Mouse (Mus musculus): ENCODE measurements around the gene Hoxa5. TPM values are rescaled to one million over a fixed set of nuclear protein-coding genes. Genes with fewer than 3 reads are reported as not detected.

The Hoxa5 gene
- polyA plus RNA-seq, 1 experiment from 2014 or later: 2.6 TPM

GRCm38 (mm10) chr6:52164051-52164625 lies 40.2 kb downstream of the Hoxa5 start:
- Histone ChIP-seq H3K9me3 (replicated peaks; ENCODE audit: control insufficient read depth, low read length) (no peaks in the 10 kb centered on the region), H3K4me1 (ENCODE audit: control insufficient read depth, insufficient read depth, low read length) (peaks cover 3% of the 10 kb centered on the region; the same call in 1 of the 2 replicates), H3K9ac (ENCODE audit: low read depth, low read length) (peak overlapping the region; percentile 4; the same call in 1 of the 2 replicates), H3K4me3 (ENCODE audit: low read depth, low read length) (peak overlapping the region; percentile 32), H3K4me2 (peak overlapping the region; percentile 43), H3K27ac (ENCODE audit: low read depth, low read length) (peak overlapping the region; percentile 1), H3K27me3 (ENCODE audit: control insufficient read depth, insufficient read depth, low read length) (peaks cover 92% of the 10 kb centered on the region), H3K36me3 (ENCODE audit: control insufficient read depth, insufficient read depth, low read length) (no peaks in the 10 kb centered on the region)
- WGBS (ENCODE audit: insufficient replicate concordance): under 1% methylated on average over 39 of the region's 39 CpGs
- ATAC-seq (replicated peaks; ENCODE audit: insufficient number of reproducible peaks, low FRiP score, low TSS enrichment): no peak

GRCm38 (mm10) chr6:52163366-52164031 lies 40.9 kb downstream of the Hoxa5 start:
- Histone ChIP-seq H3K27ac (ENCODE audit: low read depth, low read length) (peak overlapping the region; percentile 29; the same call in 1 of the 2 replicates), H3K9ac (ENCODE audit: low read depth, low read length) (peak overlapping the region; percentile 58), H3K9me3 (replicated peaks; ENCODE audit: control insufficient read depth, low read length) (no peaks in the 10 kb centered on the region), H3K4me1 (ENCODE audit: control insufficient read depth, insufficient read depth, low read length) (peaks cover 5% of the 10 kb centered on the region; the same call in 1 of the 2 replicates), H3K36me3 (ENCODE audit: control insufficient read depth, insufficient read depth, low read length) (no peaks in the 10 kb centered on the region), H3K4me2 (peak overlapping the region; percentile 43), H3K4me3 (ENCODE audit: low read depth, low read length) (peak overlapping the region; percentile 32), H3K27me3 (ENCODE audit: control insufficient read depth, insufficient read depth, low read length) (peaks cover 94% of the 10 kb centered on the region)
- ATAC-seq (replicated peaks; ENCODE audit: insufficient number of reproducible peaks, low FRiP score, low TSS enrichment): no peak
- 6% methylated on average over 17 of the region's 17 CpGs for WGBS (ENCODE audit: insufficient replicate concordance)

- H3K9me3 ChIP-seq (replicated peaks; ENCODE audit: control insufficient read depth, low read length): no peaks in the 10 kb centered on the region
- 10% methylated on average over 14 of the region's 14 CpGs for WGBS (ENCODE audit: insufficient replicate concordance)
- H3K27ac ChIP-seq (ENCODE audit: low read depth, low read length): peak overlapping the region; percentile 29; the same call in 1 of the 2 replicates
- H3K4me1 ChIP-seq (ENCODE audit: control insufficient read depth, insufficient read depth, low read length): peaks cover 5% of the 10 kb centered on the region; the same call in 1 of the 2 replicates
- peak overlapping the region; percentile 58 for H3K9ac ChIP-seq (ENCODE audit: low read depth, low read length)
- H3K27me3 ChIP-seq (ENCODE audit: control insufficient read depth, insufficient read depth, low read length): peaks cover 94% of the 10 kb centered on the region
- no peak for ATAC-seq (replicated peaks; ENCODE audit: insufficient number of reproducible peaks, low FRiP score, low TSS enrichment)
- no peaks in the 10 kb centered on the region for H3K36me3 ChIP-seq (ENCODE audit: control insufficient read depth, insufficient read depth, low read length)
- H3K4me2 ChIP-seq: peak overlapping the region; percentile 43
- peak overlapping the region; percentile 32 for H3K4me3 ChIP-seq (ENCODE audit: low read depth, low read length)
These were observed 41.6 kb downstream of the Hoxa5 start for GRCm38 (mm10) chr6:52162611-52163365.

GRCm38 (mm10) chr6:52162093-52162380 lies 42.4 kb downstream of the Hoxa5 start:
- peaks cover 95% of the 10 kb centered on the region for H3K27me3 ChIP-seq (ENCODE audit: control insufficient read depth, insufficient read depth, low read length)
- no peak overlapping the region for H3K27ac ChIP-seq (ENCODE audit: low read depth, low read length)
- 31% methylated on average over 1 of the region's 1 CpGs for WGBS (ENCODE audit: insufficient replicate concordance)
- H3K4me3 ChIP-seq (ENCODE audit: low read depth, low read length): no peak overlapping the region
- no peak for ATAC-seq (replicated peaks; ENCODE audit: insufficient number of reproducible peaks, low FRiP score, low TSS enrichment)
- H3K4me1 ChIP-seq (ENCODE audit: control insufficient read depth, insufficient read depth, low read length): peaks cover 5% of the 10 kb centered on the region; the same call in 1 of the 2 replicates
- H3K36me3 ChIP-seq (ENCODE audit: control insufficient read depth, insufficient read depth, low read length): no peaks in the 10 kb centered on the region
- no peak overlapping the region; the same call in 1 of the 2 replicates for H3K4me2 ChIP-seq
- no peaks in the 10 kb centered on the region for H3K9me3 ChIP-seq (replicated peaks; ENCODE audit: control insufficient read depth, low read length)
- no peak overlapping the region for H3K9ac ChIP-seq (ENCODE audit: low read depth, low read length)

- Histone ChIP-seq H3K9me3 (replicated peaks; ENCODE audit: control insufficient read depth, low read length) (no peaks in the 10 kb centered on the region), H3K36me3 (ENCODE audit: control insufficient read depth, insufficient read depth, low read length) (no peaks in the 10 kb centered on the region), H3K9ac (ENCODE audit: low read depth, low read length) (no peak overlapping the region), H3K4me1 (ENCODE audit: control insufficient read depth, insufficient read depth, low read length) (peaks cover 5% of the 10 kb centered on the region; the same call in 1 of the 2 replicates), H3K4me2 (peak overlapping the region; percentile 76), H3K27ac (ENCODE audit: low read depth, low read length) (peak overlapping the region; percentile 29; the same call in 1 of the 2 replicates), H3K4me3 (ENCODE audit: low read depth, low read length) (peak overlapping the region; percentile 31), H3K27me3 (ENCODE audit: control insufficient read depth, insufficient read depth, low read length) (peaks cover 95% of the 10 kb centered on the region)
- ATAC-seq (replicated peaks; ENCODE audit: insufficient number of reproducible peaks, low FRiP score, low TSS enrichment): no peak
- WGBS (ENCODE audit: insufficient replicate concordance): 18% methylated on average over 8 of the region's 8 CpGs
These were observed 42.9 kb downstream of the Hoxa5 start for GRCm38 (mm10) chr6:52161336-52162092.

- Histone ChIP-seq H3K36me3 (ENCODE audit: control insufficient read depth, insufficient read depth, low read length) (no peaks in the 10 kb centered on the region), H3K27ac (ENCODE audit: low read depth, low read length) (peak overlapping the region; percentile 29), H3K4me3 (ENCODE audit: low read depth, low read length) (peak overlapping the region; percentile 31), H3K27me3 (ENCODE audit: control insufficient read depth, insufficient read depth, low read length) (peaks cover 94% of the 10 kb centered on the region), H3K4me2 (peak overlapping the region; percentile 76), H3K4me1 (ENCODE audit: control insufficient read depth, insufficient read depth, low read length) (peaks cover 5% of the 10 kb centered on the region; the same call in 1 of the 2 replicates), H3K9ac (ENCODE audit: low read depth, low read length) (peak overlapping the region; percentile 57; the same call in 1 of the 2 replicates), H3K9me3 (replicated peaks; ENCODE audit: control insufficient read depth, low read length) (no peaks in the 10 kb centered on the region)
- 6% methylated on average over 30 of the region's 30 CpGs for WGBS (ENCODE audit: insufficient replicate concordance)
- ATAC-seq (replicated peaks; ENCODE audit: insufficient number of reproducible peaks, low FRiP score, low TSS enrichment): no peak
These were observed 43.7 kb downstream of the Hoxa5 start for GRCm38 (mm10) chr6:52160511-52161335.

- 7% methylated on average over 8 of the region's 9 CpGs for WGBS (ENCODE audit: insufficient replicate concordance)
- Histone ChIP-seq H3K9me3 (replicated peaks; ENCODE audit: control insufficient read depth, low read length) (no peaks in the 10 kb centered on the region), H3K4me1 (ENCODE audit: control insufficient read depth, insufficient read depth, low read length) (peaks cover 5% of the 10 kb centered on the region; the same call in 1 of the 2 replicates), H3K4me2 (peak overlapping the region; percentile 76), H3K9ac (ENCODE audit: low read depth, low read length) (peak overlapping the region; percentile 57; the same call in 1 of the 2 replicates), H3K36me3 (ENCODE audit: control insufficient read depth, insufficient read depth, low read length) (no peaks in the 10 kb centered on the region), H3K4me3 (ENCODE audit: low read depth, low read length) (peak overlapping the region; percentile 31), H3K27me3 (ENCODE audit: control insufficient read depth, insufficient read depth, low read length) (peaks cover 94% of the 10 kb centered on the region), H3K27ac (ENCODE audit: low read depth, low read length) (0 out of 2 replicates have a peak overlapping the region, but pooled peaks have one; percentile 2)
- no peak for ATAC-seq (replicated peaks; ENCODE audit: insufficient number of reproducible peaks, low FRiP score, low TSS enrichment)
These were observed 44.4 kb downstream of the Hoxa5 start for GRCm38 (mm10) chr6:52159979-52160378.
